Mouse (Mus musculus) CH12.LX (cell line): ENCODE results near the gene Cmip.

Experiments used
- CTCF ChIP-seq, 2 experiments: IDR thresholded peaks in 1 of 2; conservative IDR thresholded peaks in 1 of 2; 2 replicates each; pipeline ENCODE4 v1.5.1; 2011 to 2012; ENCODE audit warnings: low read depth in 2 of 2, low read length in 2 of 2, improper control_type of control experiment in 1 of 2, inconsistent platforms in 1 of 2, mild to moderate bottlenecking in 1 of 2, moderate library complexity in 1 of 2
- GABPA ChIP-seq: IDR thresholded peaks from 2 replicates; pipeline ENCODE4 v1.6.1; 2012; ENCODE audit warnings: low read depth, low read length, improper control_type of control experiment, inconsistent platforms; ENCODE audit not compliant: insufficient replicate concordance
- MXI1 ChIP-seq: IDR thresholded peaks from 2 replicates; pipeline ENCODE4 v1.6.1; 2011; ENCODE audit warnings: mild to moderate bottlenecking, low read depth, low read length, improper control_type of control experiment
- POLR2A ChIP-seq: IDR thresholded peaks from 2 replicates; pipeline ENCODE4 v1.6.1; 2011; ENCODE audit warnings: low read depth, mild to moderate bottlenecking, improper control_type of control experiment, low read length
- RAD21 ChIP-seq: IDR thresholded peaks from 2 replicates; pipeline ENCODE4 v1.6.1; 2011; ENCODE audit warnings: low read depth, mild to moderate bottlenecking, low read length, improper control_type of control experiment, moderate library complexity
- SMC3 ChIP-seq: IDR thresholded peaks from 2 replicates; pipeline ENCODE4 v1.6.1; 2011; ENCODE audit warnings: low read depth, low read length, improper control_type of control experiment
- USF1 ChIP-seq: IDR thresholded peaks from 2 replicates; pipeline ENCODE4 v1.6.1; 2014; ENCODE audit warnings: low read depth, mild to moderate bottlenecking, inconsistent platforms, low read length, improper control_type of control experiment

GRCm38 (mm10) chr8:117355111-117355831 is 98.4 kb downstream of the Cmip start:
- TF ChIP-seq GABPA (no peak), POLR2A (no peak), RAD21 (no peak), SMC3 (no peak), MXI1 (no peak), CTCF (conservative IDR thresholded peaks at IDR 0.05 in 1 of 2, IDR thresholded peaks at IDR 0.05 in 1 of 2; ENCODE audit: low read depth in 2 of 2, low read length in 2 of 2) (no peak), USF1 (no peak)
